Mouse (Mus musculus) embryonic fibroblast, embryonic 13.5 days (primary cell): ENCODE results near the gene Wsb2. TPM values are rescaled to one million over a fixed set of nuclear protein-coding genes. Genes with fewer than 3 reads are reported as not detected.
A peak's percentile ranks its signal among the peaks of the same experiment; 100 is the strongest.
"Not testable (repeated sequence)": the region's sequence is repeated elsewhere in the genome, so short reads cannot be mapped to it uniquely, and the experiment has no call there.

Source experiments
- H3K27ac ChIP-seq: 2 replicates; pipeline ENCODE4 v1.5.1; 2012; ENCODE audit warnings: low read length, control low read depth, inconsistent platforms; ENCODE audit not compliant: insufficient read depth
- H3K4me1 ChIP-seq: 2 replicates; pipeline ENCODE4 v1.6.1; 2011; ENCODE audit warnings: low read length; ENCODE audit not compliant: control insufficient read depth, insufficient read depth
- H3K4me3 ChIP-seq: 2 replicates; pipeline ENCODE4 v1.5.1; 2011; ENCODE audit warnings: mild to moderate bottlenecking, control low read depth, low read length; ENCODE audit not compliant: insufficient read depth
- CTCF ChIP-seq: IDR thresholded peaks from 2 replicates; pipeline ENCODE4 v1.5.1; 2011; ENCODE audit warnings: mild to moderate bottlenecking, control low read depth, low read length, moderate library complexity, borderline replicate concordance; ENCODE audit not compliant: insufficient read depth
- POLR2A ChIP-seq: IDR thresholded peaks from 2 replicates; pipeline ENCODE4 v1.6.1; 2011; ENCODE audit warnings: low read depth, mild to moderate bottlenecking, control low read depth, low read length, moderate library complexity
- polyA plus RNA-seq: library from polyadenylated mRNA; stranded (reverse); fragments of >200 nt; gene quantifications from 2 replicates; pipeline ENCODE4 v1.2.4, GENCODE M21; 2011; ENCODE audit warnings: low read depth; ENCODE audit not compliant: missing spikeins, insufficient read length

Wsb2 gene
- polyA plus RNA-seq, 1 experiment: 109 TPM

- no peaks in the 10 kb centered on the region for H3K4me1 ChIP-seq
- no peak overlapping the region for H3K27ac ChIP-seq
- H3K4me3 ChIP-seq: no peak overlapping the region
- TF ChIP-seq POLR2A (no peak), CTCF (no peak)
Measured at GRCm38 (mm10) chr5:117399281-117399680, 42.2 kb downstream of the Wsb2 start.

DNA sequence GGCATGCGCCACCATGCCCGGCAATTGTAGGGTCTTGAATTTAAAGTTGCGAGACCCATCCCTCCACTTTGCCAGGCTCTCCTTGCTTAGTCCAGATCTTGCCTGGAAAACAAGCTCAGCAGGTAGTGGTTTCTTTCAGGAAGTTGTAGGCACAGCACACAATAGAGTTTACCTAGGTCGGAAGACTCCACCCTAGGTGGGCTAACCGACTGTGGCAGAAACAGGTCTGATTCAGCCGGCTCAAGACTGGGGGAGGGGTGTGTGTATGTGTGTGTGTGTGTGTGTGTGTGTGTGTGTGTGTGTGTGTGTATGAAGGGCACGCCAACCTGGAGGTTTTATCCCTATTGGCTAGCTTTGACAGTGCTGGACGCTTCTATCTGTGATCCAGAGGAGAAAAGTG lies 46.5 kb downstream of the Wsb2 start:
- H3K27ac ChIP-seq: no peak overlapping the region
- no peak for TF ChIP-seq POLR2A
- TF ChIP-seq CTCF: no peak

DNA sequence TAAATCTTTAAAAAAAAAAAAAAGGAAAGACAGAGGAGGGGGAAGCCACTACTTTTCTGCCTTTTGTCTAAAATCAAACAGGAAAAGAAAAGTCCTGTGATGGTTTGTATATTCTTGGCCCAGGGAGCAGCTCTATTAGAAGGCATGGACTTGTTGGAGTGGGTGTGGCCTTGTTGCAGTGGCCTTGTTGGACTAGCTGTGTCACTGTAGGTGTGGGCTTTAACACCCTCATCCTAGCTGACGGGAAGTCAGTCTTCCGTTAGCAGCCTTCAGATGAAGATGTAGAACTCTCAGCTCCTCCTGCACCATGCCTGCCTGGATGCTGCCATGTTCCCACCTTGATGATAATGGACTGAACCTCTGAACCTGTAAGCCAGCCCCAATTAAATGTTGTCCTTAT lies 47.6 kb downstream of the Wsb2 start:
- not testable (repeated sequence) for H3K4me1 ChIP-seq, H3K27ac ChIP-seq, H3K4me3 ChIP-seq

More for the DNA sequence above, 46.5 kb downstream of the Wsb2 start:
- Histone ChIP-seq H3K4me1 (no peaks in the 10 kb centered on the region), H3K4me3 (no peak overlapping the region)

GRCm38 (mm10) chr5:117408216-117408615 lies 51.1 kb downstream of the Wsb2 start:
- Histone ChIP-seq H3K27ac (no peak overlapping the region), H3K4me3 (no peak overlapping the region), H3K4me1 (no peaks in the 10 kb centered on the region)
- TF ChIP-seq CTCF (no peak), POLR2A (no peak)

DNA sequence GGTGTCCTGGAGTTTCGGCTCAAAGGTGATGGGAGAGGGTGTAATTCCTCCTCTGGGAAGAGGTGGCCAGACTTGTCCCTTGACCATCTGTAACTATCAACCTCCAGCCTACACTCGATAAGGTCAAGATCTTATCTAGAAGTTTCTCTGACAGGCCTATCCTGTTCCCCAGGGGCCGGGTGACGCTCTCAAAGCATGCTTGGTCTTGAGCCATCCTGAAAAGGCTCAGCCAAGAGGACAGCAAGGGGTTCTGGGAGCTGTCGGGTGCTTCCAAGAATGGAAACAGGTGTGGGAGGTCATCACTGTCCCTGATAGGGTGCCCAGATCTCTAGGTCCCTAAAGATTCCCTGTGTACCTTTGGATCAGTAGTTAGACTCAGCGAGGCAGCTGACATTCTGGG lies 52.3 kb downstream of the Wsb2 start:
- Histone ChIP-seq H3K4me1 (no peaks in the 10 kb centered on the region), H3K27ac (no peak overlapping the region), H3K4me3 (no peak overlapping the region)
- no peak for TF ChIP-seq CTCF
- TF ChIP-seq POLR2A: no peak

DNA sequence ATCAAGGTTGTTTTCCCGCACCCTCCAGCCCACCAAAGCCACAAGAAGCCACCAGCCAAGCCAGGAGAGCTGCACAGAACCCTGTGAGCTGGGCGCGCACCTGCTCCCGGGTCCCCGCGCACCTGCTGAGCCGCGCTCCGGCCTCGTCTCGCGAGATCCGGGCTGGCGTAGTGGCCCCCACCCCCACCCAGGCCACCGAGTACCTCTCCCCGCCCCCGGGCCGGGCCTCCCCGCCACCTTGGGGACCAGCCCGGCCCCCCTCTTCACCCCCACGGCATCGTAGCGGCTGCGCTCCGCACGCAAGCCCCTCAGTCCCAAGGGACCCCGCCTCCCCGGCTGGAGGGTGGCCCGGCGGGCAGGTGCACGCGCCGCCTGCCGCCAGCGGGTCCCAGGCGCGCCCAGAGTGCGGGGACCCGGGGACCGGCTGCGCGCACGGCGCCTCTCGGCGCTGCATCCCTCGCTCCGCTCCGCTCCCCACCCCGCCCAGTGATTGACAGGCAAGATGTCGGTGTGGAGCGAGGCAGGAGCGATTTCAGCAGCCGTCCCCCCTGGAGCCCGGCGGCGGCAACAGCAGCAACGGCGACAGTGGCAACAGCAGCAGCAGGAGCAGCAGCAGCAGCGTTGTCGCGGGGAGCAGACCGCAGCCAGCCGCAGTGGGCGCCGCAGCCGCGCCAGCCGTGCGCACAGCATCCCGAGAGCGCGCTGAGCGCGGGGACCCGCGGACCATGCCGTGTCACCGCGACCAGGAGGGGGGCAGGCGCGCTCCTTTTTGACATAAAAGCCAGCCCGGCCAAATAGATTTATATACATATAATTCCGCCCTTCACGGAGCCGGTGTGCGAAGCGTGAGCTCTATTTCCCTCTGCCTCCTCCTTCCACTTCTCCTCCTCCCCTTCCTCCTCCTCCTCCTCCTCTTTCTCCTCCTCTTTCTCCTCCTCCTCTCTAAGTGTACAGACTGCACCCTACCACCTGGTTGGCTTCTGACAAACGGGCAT lies 56.7 kb downstream of the Wsb2 start, which contains the start of gene Ksr2:
Gene Ksr2 (plus strand): TSS at position 494 of the 995 bp plus-strand sequence.
- TF ChIP-seq CTCF (no peak), POLR2A (no peak)
- no peaks in the 10 kb centered on the region for H3K4me1 ChIP-seq
- no peak within 1 kb of the TSS for H3K27ac ChIP-seq
- peak within 1 kb of the TSS; percentile 25 for H3K4me3 ChIP-seq

DNA sequence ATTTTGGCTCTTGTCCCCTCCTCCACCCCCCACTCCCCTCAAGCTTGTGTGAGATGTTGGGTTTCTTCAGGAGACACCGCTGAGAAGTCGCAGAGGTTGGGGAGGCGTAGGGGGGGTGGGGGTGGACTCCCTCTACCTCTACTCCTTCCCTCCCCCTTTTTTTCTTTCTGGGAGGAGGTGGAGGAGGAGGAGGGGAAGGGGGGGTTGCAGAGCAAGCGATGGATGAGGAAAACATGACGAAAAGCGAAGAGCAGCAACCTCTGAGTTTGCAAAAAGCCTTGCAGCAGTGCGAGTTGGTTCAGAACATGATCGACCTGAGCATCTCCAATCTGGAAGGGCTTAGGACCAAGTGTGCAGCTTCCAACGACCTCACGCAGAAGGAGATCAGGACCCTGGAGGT lies 57.5 kb downstream of the Wsb2 start:
- H3K27ac ChIP-seq: no peak overlapping the region
- TF ChIP-seq CTCF (no peak), POLR2A (no peak)
- no peaks in the 10 kb centered on the region for H3K4me1 ChIP-seq
- no peak overlapping the region for H3K4me3 ChIP-seq

DNA sequence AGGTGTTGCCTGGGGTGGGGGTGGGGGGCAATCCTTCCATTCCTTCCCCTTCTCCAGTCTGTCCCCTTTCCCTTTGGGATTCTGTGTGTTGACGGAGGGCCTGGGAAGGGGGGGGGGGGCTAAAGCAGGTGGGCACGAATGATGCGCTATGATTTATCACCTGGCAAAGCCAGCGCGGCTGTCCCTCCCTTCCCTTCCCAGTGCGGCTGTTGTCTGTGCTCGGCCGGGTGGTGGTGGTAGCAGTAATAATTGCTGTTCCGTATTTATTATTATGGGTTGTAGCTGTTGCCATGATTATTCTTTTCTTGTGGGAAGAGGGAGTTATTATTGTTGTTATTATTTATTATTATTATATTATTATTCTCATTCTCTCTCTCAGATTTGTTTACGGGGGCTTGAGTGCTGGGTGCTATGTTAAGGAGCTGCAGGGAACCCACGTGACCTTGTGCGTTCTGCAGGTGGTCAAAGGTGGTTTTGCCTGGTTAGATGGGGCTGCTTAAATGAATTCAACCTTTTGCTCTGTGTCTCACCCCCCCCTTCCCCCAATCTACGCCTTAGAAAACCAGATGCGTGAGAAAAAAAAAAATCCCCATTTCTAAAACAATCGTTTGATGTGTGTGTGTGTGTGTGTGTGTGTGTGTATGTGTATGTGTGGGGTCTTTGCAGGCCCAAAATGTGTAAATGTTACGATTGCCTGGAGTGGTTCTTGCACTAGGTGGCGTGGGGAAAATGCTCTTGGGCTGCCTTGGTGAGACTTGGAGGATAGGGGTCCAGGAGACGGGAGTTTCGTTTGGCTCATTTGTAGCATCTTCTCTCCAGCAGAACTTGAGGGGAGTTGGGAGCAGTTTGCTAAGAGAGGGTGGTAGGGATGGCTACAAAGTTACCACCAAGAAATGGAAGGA lies 58.2 kb downstream of the Wsb2 start:
- H3K27ac ChIP-seq: no peak overlapping the region
- H3K4me3 ChIP-seq: no peak overlapping the region
- no peaks in the 10 kb centered on the region for H3K4me1 ChIP-seq
- TF ChIP-seq POLR2A (no peak), CTCF (no peak)

- H3K27ac ChIP-seq: no peak overlapping the region
- TF ChIP-seq CTCF: no peak
- no peak for TF ChIP-seq POLR2A
- H3K4me1 ChIP-seq: no peaks in the 10 kb centered on the region
- H3K4me3 ChIP-seq: no peak overlapping the region
Measured at GRCm38 (mm10) chr5:117417442-117417841, 60.3 kb downstream of the Wsb2 start.

Other genes with a start within 250 kb of the Wsb2 start
- 55.7 and 72.1 TPM in 2 replicates for gene Suds3, start 241.2 kb upstream of the Wsb2 start, polyA plus RNA-seq
- gene Taok3, start 237.2 kb upstream of the Wsb2 start, polyA plus RNA-seq: 25.1 and 33.9 TPM in 2 replicates
- gene Pebp1, start 69.7 kb upstream of the Wsb2 start, polyA plus RNA-seq: 275 and 281 TPM in 2 replicates
- gene Vsig10, start 38.2 kb upstream of the Wsb2 start, polyA plus RNA-seq: 7.5 and 9.3 TPM in 2 replicates
- 38.8 and 51.0 TPM in 2 replicates for gene Rfc5, start 31.7 kb downstream of the Wsb2 start, polyA plus RNA-seq
- not detected in 2 replicates for gene Ksr2, start 56.7 kb downstream of the Wsb2 start, polyA plus RNA-seq